Mouse (Mus musculus): ENCODE results near the gene Dgcr6. TPM values are rescaled to one million over a fixed set of nuclear protein-coding genes. Genes with fewer than 3 reads are reported as not detected.

Gene Dgcr6
- polyA plus RNA-seq, 1 experiment from 2014 or later: 82.8 TPM

- no peak overlapping the region for H3K4me2 ChIP-seq (replicated peaks; ENCODE audit: low read depth)
- no peaks in the 10 kb centered on the region for H3K27me3 ChIP-seq (ENCODE audit: control insufficient read depth, insufficient read depth, low read length)
- no peak overlapping the region for H3K27ac ChIP-seq (replicated peaks)
- TF ChIP-seq EP300 (optimal IDR thresholded peaks at IDR 0.05) (no peak), CTCF (IDR thresholded peaks at IDR 0.05; ENCODE audit: low read depth) (no peak)
- no peaks in the 10 kb centered on the region for H3K9me3 ChIP-seq (ENCODE audit: control insufficient read depth, low read length)
- H3K9ac ChIP-seq (ENCODE audit: low read length): no peak overlapping the region
- no peak overlapping the region for H3K4me3 ChIP-seq (ENCODE audit: low read depth, low read length)
- DNase-seq (ENCODE audit: low spot score) (no peak), ATAC-seq (ENCODE audit: low FRiP score, low TSS enrichment) (no peak)
- WGBS: 79% methylated on average over 10 of the region's 10 CpGs
- H3K36me3 ChIP-seq (ENCODE audit: control insufficient read depth, insufficient read depth, low read length): no peaks in the 10 kb centered on the region
- H3K4me1 ChIP-seq (replicated peaks; ENCODE audit: control insufficient read depth, insufficient read depth): no peaks in the 10 kb centered on the region
Measured at GRCm38 (mm10) chr16:18044991-18045390, 7.7 kb upstream of the Dgcr6 start.

GRCm38 (mm10) chr16:18047660-18048059 is 5.0 kb upstream of the Dgcr6 start:
- DNase-seq (ENCODE audit: low spot score) (peak; percentile 41), ATAC-seq (ENCODE audit: low FRiP score, low TSS enrichment) (no peak)
- no peaks in the 10 kb centered on the region for H3K9me3 ChIP-seq (ENCODE audit: control insufficient read depth, low read length)
- no peaks in the 10 kb centered on the region for H3K36me3 ChIP-seq (ENCODE audit: control insufficient read depth, insufficient read depth, low read length)
- no peak overlapping the region for H3K4me2 ChIP-seq (replicated peaks; ENCODE audit: low read depth)
- no peak overlapping the region for H3K9ac ChIP-seq (ENCODE audit: low read length)
- H3K27ac ChIP-seq (replicated peaks): no peak overlapping the region
- no peaks in the 10 kb centered on the region for H3K27me3 ChIP-seq (ENCODE audit: control insufficient read depth, insufficient read depth, low read length)
- TF ChIP-seq CTCF (IDR thresholded peaks at IDR 0.05; ENCODE audit: low read depth) (peak; percentile 81), EP300 (optimal IDR thresholded peaks at IDR 0.05) (no peak)
- H3K4me3 ChIP-seq (ENCODE audit: low read depth, low read length): no peak overlapping the region
- H3K4me1 ChIP-seq (replicated peaks; ENCODE audit: control insufficient read depth, insufficient read depth): no peaks in the 10 kb centered on the region
- 0% methylated on average over 3 of the region's 3 CpGs for whole genome bisulfite sequencing

GRCm38 (mm10) chr16:18048071-18048470 is 4.6 kb upstream of the Dgcr6 start:
- Histone ChIP-seq H3K27me3 (ENCODE audit: control insufficient read depth, insufficient read depth, low read length) (no peaks in the 10 kb centered on the region), H3K4me3 (ENCODE audit: low read depth, low read length) (no peak overlapping the region), H3K9ac (ENCODE audit: low read length) (no peak overlapping the region), H3K27ac (replicated peaks) (no peak overlapping the region), H3K4me2 (replicated peaks; ENCODE audit: low read depth) (no peak overlapping the region), H3K36me3 (ENCODE audit: control insufficient read depth, insufficient read depth, low read length) (no peaks in the 10 kb centered on the region), H3K9me3 (ENCODE audit: control insufficient read depth, low read length) (no peaks in the 10 kb centered on the region), H3K4me1 (replicated peaks; ENCODE audit: control insufficient read depth, insufficient read depth) (0 out of 2 replicates have a peak, but pooled peaks cover 2% of the 10 kb centered on the region)
- TF ChIP-seq EP300 (optimal IDR thresholded peaks at IDR 0.05) (no peak), CTCF (IDR thresholded peaks at IDR 0.05; ENCODE audit: low read depth) (no peak)
- 71% methylated on average over 8 of the region's 8 CpGs for WGBS
- ATAC-seq (ENCODE audit: low FRiP score, low TSS enrichment) (no peak), DNase-seq (ENCODE audit: low spot score) (no peak)

DNA sequence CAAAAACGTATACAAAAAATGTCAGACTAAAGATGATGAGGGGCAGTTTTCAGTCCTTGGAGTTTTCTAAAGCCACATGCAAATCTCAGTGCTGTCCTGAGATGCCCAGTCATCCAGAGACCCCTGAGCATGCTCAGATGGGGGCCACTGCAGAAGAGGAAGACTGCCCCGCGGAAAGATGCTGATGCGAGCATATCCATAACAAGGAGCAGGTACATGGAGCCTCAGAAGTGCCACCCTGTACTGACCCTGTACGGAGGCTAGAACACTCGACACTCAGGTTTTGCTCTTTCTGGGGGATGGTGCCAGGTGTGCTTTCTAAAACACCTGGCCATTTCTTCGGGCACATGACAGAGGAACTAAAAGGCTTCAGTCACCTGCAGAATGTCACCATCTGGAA is 338 bp upstream of the Dgcr6 start:
- ATAC-seq (ENCODE audit: low FRiP score, low TSS enrichment) (peak; percentile 25), DNase-seq (ENCODE audit: low spot score) (no peak)
- H3K4me3 ChIP-seq (ENCODE audit: low read depth, low read length): no peak overlapping the region
- WGBS: 58% methylated on average over 7 of the region's 7 CpGs
- no peaks in the 10 kb centered on the region for H3K27me3 ChIP-seq (ENCODE audit: control insufficient read depth, insufficient read depth, low read length)
- H3K9ac ChIP-seq (ENCODE audit: low read length): no peak overlapping the region
- H3K27ac ChIP-seq (replicated peaks): no peak overlapping the region
- no peaks in the 10 kb centered on the region for H3K9me3 ChIP-seq (ENCODE audit: control insufficient read depth, low read length)
- no peaks in the 10 kb centered on the region for H3K36me3 ChIP-seq (ENCODE audit: control insufficient read depth, insufficient read depth, low read length)
- TF ChIP-seq CTCF (IDR thresholded peaks at IDR 0.05; ENCODE audit: low read depth) (no peak), EP300 (optimal IDR thresholded peaks at IDR 0.05) (no peak)
- H3K4me2 ChIP-seq (replicated peaks; ENCODE audit: low read depth): no peak overlapping the region
- H3K4me1 ChIP-seq (replicated peaks; ENCODE audit: control insufficient read depth, insufficient read depth): 0 out of 2 replicates have a peak, but pooled peaks cover 2% of the 10 kb centered on the region

DNA sequence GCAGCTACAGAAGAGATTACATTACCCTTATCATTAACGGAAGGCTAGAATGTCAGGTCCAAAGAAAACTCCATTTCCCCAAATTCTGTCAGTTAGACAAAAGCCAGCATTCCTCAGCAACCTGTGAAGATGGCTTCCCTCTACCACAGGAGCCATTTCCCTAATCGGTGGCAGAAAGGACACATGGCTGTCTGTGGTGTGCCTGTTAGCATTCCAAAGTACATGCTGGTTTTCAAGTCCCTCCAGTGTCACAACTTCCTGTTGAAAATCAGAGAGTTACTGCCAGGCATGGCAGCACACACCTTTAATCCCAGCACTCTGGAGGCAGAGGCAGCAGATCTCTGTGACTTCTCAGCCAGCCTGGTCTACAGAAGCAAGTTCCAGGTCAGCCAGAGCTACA is 3.6 kb downstream of the Dgcr6 start:
- Histone ChIP-seq H3K4me1 (replicated peaks; ENCODE audit: control insufficient read depth, insufficient read depth) (0 out of 2 replicates have a peak, but pooled peaks cover 2% of the 10 kb centered on the region), H3K27me3 (ENCODE audit: control insufficient read depth, insufficient read depth, low read length) (no peaks in the 10 kb centered on the region), H3K36me3 (ENCODE audit: control insufficient read depth, insufficient read depth, low read length) (no peaks in the 10 kb centered on the region), H3K4me2 (replicated peaks; ENCODE audit: low read depth) (no peak overlapping the region), H3K27ac (replicated peaks) (no peak overlapping the region), H3K9ac (ENCODE audit: low read length) (no peak overlapping the region), H3K9me3 (ENCODE audit: control insufficient read depth, low read length) (no peaks in the 10 kb centered on the region), H3K4me3 (ENCODE audit: low read depth, low read length) (no peak overlapping the region)
- ATAC-seq (ENCODE audit: low FRiP score, low TSS enrichment): no peak
- TF ChIP-seq EP300 (optimal IDR thresholded peaks at IDR 0.05): no peak
- TF ChIP-seq CTCF (IDR thresholded peaks at IDR 0.05; ENCODE audit: low read depth): no peak
- DNase-seq (ENCODE audit: low spot score): no peak
- WGBS: 49% methylated on average over 2 of the region's 2 CpGs

DNA sequence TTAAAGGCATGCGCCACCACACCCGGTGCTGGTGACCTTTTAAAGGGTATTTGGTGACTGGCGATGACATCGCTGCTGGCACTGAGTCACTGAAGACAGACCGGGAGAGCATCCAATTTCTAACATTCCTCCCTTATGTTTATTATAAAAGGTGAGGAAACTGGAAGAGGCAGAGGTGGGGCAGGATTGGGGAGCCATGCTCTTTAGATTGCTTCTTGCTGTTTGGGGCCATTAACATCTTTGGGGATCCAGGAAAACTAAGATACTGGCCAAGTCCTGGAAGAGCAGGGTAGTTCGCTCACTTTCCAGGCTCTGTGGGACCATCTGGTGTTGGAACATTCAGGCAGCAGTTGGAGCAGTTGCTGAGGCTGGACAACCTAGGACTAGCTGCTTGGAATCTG is 5.7 kb downstream of the Dgcr6 start:
- Histone ChIP-seq H3K9ac (ENCODE audit: low read length) (no peak overlapping the region), H3K4me1 (replicated peaks; ENCODE audit: control insufficient read depth, insufficient read depth) (no peaks in the 10 kb centered on the region), H3K4me3 (ENCODE audit: low read depth, low read length) (no peak overlapping the region), H3K27me3 (ENCODE audit: control insufficient read depth, insufficient read depth, low read length) (no peaks in the 10 kb centered on the region), H3K27ac (replicated peaks) (no peak overlapping the region), H3K9me3 (ENCODE audit: control insufficient read depth, low read length) (no peaks in the 10 kb centered on the region), H3K4me2 (replicated peaks; ENCODE audit: low read depth) (no peak overlapping the region), H3K36me3 (ENCODE audit: control insufficient read depth, insufficient read depth, low read length) (no peaks in the 10 kb centered on the region)
- DNase-seq (ENCODE audit: low spot score) (no peak), ATAC-seq (ENCODE audit: low FRiP score, low TSS enrichment) (no peak)
- TF ChIP-seq EP300 (optimal IDR thresholded peaks at IDR 0.05) (no peak), CTCF (IDR thresholded peaks at IDR 0.05; ENCODE audit: low read depth) (no peak)
- WGBS: 68% methylated on average over 6 of the region's 6 CpGs
